Mouse (Mus musculus) urinary bladder, postnatal 36 days (tissue): ENCODE data around the gene 4933415A04Rik.
A peak's percentile ranks its signal among the peaks of the same experiment; 100 is the strongest.

ENCODE experiments used
- DNase-seq, 2 experiments: peaks; one replicate each; pipeline ENCODE4 v3.0.0; 2022; ENCODE audit warnings: low spot score in 2 of 2, mixed read lengths in 1 of 2

The 4933415A04Rik gene

GRCm38 (mm10) chr11:43575061-43575375, 11.8 kb upstream of the 4933415A04Rik start:
- no peak for DNase-seq

- DNase-seq = no peak
These were observed 11.3 kb upstream of the 4933415A04Rik start for GRCm38 (mm10) chr11:43575376-43576151.

GRCm38 (mm10) chr11:43577713-43578478, 8.9 kb upstream of the 4933415A04Rik start:
- no peak for DNase-seq

- no peak for DNase-seq
These were observed 1.4 kb upstream of the 4933415A04Rik start for GRCm38 (mm10) chr11:43585211-43586005.

- no peak for DNase-seq
These were observed 2.8 kb downstream of the 4933415A04Rik start for GRCm38 (mm10) chr11:43589530-43590072.

- DNase-seq = no peak
These were observed 14.6 kb downstream of the 4933415A04Rik start, which contains the start of gene Fabp6 for GRCm38 (mm10) chr11:43601440-43601839. Fabp6 (minus strand) TSS chr11:43601540.

GRCm38 (mm10) chr11:43604207-43604606, 17.4 kb downstream of the 4933415A04Rik start:
- DNase-seq = no peak

GRCm38 (mm10) chr11:43604891-43605290, 18.1 kb downstream of the 4933415A04Rik start:
- no peak for DNase-seq

GRCm38 (mm10) chr11:43605859-43606258, 19.0 kb downstream of the 4933415A04Rik start:
- DNase-seq = no peak

GRCm38 (mm10) chr11:43608440-43608839, 21.6 kb downstream of the 4933415A04Rik start:
- no peak for DNase-seq

GRCm38 (mm10) chr11:43610006-43610661, 23.3 kb downstream of the 4933415A04Rik start:
- DNase-seq = no peak

- peak in 1 of 2 experiments; percentile 26 for DNase-seq
These were observed 23.8 kb downstream of the 4933415A04Rik start for GRCm38 (mm10) chr11:43610662-43611033.

GRCm38 (mm10) chr11:43612834-43613488, 26.1 kb downstream of the 4933415A04Rik start:
- peak; percentile 60 to 62 for DNase-seq

- no peak for DNase-seq
These were observed 31.1 kb downstream of the 4933415A04Rik start for GRCm38 (mm10) chr11:43617924-43618323.

GRCm38 (mm10) chr11:43618403-43618802, 31.6 kb downstream of the 4933415A04Rik start:
- no peak for DNase-seq

- no peak for DNase-seq
These were observed 34.9 kb downstream of the 4933415A04Rik start for GRCm38 (mm10) chr11:43621769-43622168.

GRCm38 (mm10) chr11:43624341-43624740, 37.5 kb downstream of the 4933415A04Rik start:
- no peak for DNase-seq

GRCm38 (mm10) chr11:43626300-43626926, 39.6 kb downstream of the 4933415A04Rik start:
- DNase-seq = peak in 1 of 2 experiments; percentile 29

GRCm38 (mm10) chr11:43626927-43627645, 40.2 kb downstream of the 4933415A04Rik start:
- no peak for DNase-seq

- no peak for DNase-seq
These were observed 44.8 kb downstream of the 4933415A04Rik start for GRCm38 (mm10) chr11:43631645-43632044.
